Mouse (Mus musculus) megakaryocyte progenitor cell, adult 5-6 weeks (primary cell): ENCODE results near the gene Atp6v1c2. TPM values are rescaled to one million over a fixed set of nuclear protein-coding genes. Genes with fewer than 3 reads are reported as not detected.

Experiments used
- ATAC-seq: replicated peaks from 2 replicates; pipeline ENCODE4 v1.8.0; 2016; ENCODE audit warnings: mild to moderate bottlenecking, moderate TSS enrichment, inconsistent platforms; ENCODE audit not compliant: poor library complexity
- total RNA-seq, 2 experiments: library from RNA; stranded (forward) in 1 of 2; stranded (reverse) in 1 of 2; fragments of 157-497, 149-512 nt in 1 of 2; fragments of 200-1000 nt in 1 of 2; gene quantifications; 2 replicates each; pipeline versions ENCODE4 v1.2.3 to v1.2.4; 2015 to 2017

Atp6v1c2 gene
- total RNA-seq, 2 experiments from 2014 or later: not detected

- ATAC-seq: no peak
Observed at GRCm38 (mm10) chr12:17263881-17264280, 65.3 kb downstream of the Atp6v1c2 start.

- no peak for ATAC-seq
Observed at GRCm38 (mm10) chr12:17261005-17261404, 68.2 kb downstream of the Atp6v1c2 start.

GRCm38 (mm10) chr12:17258431-17258830 lies 70.7 kb downstream of the Atp6v1c2 start:
- no peak for ATAC-seq

GRCm38 (mm10) chr12:17256905-17257304 lies 72.3 kb downstream of the Atp6v1c2 start:
- ATAC-seq: peak; percentile 84

DNA sequence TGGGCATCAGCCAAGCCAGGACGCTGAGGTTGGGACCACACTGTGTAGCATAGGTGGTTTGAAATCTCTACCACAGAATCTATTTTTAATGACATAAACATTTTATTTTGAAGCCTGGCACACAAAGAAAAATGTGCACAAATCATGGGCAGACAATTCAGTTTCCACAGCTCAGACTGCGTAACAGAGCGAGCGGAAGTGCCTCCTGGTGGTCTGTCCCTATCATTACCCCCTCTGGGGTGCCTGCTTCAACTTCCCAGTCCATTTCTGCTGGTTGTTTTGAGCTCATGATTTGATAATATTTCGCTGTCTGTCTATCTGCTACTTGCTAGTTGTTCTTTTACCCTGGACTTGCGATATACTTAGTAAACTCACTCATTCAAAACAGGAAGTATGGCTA lies 73.6 kb downstream of the Atp6v1c2 start:
- ATAC-seq: peak; percentile 43; the same call in 1 of the 2 replicates

GRCm38 (mm10) chr12:17253069-17253468 lies 76.1 kb downstream of the Atp6v1c2 start:
- ATAC-seq: peak; percentile 87

DNA sequence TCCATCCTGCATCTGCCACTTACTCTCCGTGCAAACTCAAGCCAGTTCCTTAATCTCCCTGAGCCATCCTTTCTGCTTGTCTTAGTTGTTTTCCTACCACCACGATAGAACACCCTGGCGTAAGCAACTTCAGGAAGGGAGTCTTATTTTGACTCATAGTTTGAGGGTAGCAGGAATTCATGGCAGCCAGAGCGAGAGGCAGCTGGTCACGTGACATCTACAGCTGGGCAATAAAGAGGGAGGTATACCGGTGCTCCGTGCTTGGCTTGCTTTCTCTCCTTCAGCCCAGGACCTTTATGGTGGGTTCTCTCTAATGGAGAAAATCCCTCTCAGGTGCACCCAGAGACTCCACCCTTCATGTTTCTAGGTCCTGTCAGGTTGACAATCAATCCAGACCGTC lies 78.2 kb downstream of the Atp6v1c2 start:
- no peak for ATAC-seq

GRCm38 (mm10) chr12:17242041-17242440 lies 87.1 kb downstream of the Atp6v1c2 start:
- no peak for ATAC-seq

DNA sequence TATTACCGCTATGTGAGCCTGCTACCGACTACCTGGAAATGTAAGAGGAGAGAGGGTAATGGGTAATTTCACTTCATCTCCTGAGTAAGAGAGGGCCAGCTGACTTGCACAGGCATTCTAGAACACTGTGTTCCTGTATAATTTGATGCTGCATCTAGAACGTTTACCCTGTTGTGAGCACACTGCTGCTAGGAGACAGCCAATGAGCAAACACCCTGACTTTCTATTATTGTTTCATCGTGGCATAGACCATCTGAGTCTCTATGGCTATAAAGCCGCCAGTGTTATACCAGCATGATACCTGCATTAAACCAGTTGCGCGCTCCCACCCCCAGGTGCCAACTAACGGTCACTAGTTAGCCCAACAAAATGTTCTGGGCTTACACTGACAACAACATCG lies 87.5 kb downstream of the Atp6v1c2 start:
- no peak for ATAC-seq

- no peak for ATAC-seq
Observed at GRCm38 (mm10) chr12:17241016-17241415, 88.1 kb downstream of the Atp6v1c2 start.

GRCm38 (mm10) chr12:17239428-17239688 lies 89.8 kb downstream of the Atp6v1c2 start:
- no peak for ATAC-seq

GRCm38 (mm10) chr12:17238588-17239427 lies 90.4 kb downstream of the Atp6v1c2 start:
- no peak for ATAC-seq

DNA sequence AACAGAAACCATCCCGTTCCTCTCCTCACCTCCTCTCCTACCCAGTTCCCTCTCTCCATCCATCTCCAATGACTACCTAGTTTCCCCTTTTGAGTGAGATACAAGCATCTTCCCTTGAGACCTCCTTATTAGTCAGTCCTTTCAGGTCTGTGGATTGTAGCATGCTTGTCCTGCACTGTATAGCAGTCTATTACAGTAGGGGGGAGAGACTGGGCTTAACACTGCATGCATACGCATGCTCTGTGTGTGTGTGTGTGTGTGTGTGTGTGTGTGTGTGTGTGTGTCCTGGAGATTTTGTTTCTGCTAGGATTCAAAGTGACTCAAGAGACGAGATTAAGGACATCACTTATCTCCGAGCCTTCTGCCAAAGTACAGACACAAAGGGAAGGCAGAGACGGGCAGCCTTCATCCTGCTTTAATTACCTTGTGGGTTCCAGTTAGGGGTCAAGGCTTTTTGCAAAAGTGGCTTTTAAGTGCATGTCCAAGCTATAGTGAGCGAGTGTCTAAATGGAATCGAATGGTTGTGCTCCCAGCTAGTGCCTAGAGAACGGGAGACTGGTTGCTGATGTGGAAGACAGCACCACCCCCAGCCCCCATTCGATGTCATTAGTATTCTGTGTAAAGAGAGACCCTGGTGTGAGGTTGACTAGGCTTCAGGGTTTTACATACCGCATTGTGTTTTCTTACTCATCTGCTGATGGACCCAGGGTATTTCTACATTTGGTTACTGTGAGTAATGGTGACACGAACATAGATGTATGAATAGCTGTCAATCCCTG lies 93.4 kb downstream of the Atp6v1c2 start:
- ATAC-seq: no peak

Other genes starting within 250 kb of the Atp6v1c2 start
- gene Kcnf1, start 152.5 kb downstream of the Atp6v1c2 start, total RNA-seq (2015): not detected in 2 replicates
- not detected in 2 replicates for gene Kcnf1, start 152.5 kb downstream of the Atp6v1c2 start, total RNA-seq (2017)
- 343 TPM in 2 replicates for gene Pdia6, start 62.8 kb downstream of the Atp6v1c2 start, total RNA-seq (2015)
- 606 and 634 TPM in 2 replicates for gene Pdia6, start 62.8 kb downstream of the Atp6v1c2 start, total RNA-seq (2017)
- gene Nol10, start 19.1 kb upstream of the Atp6v1c2 start, total RNA-seq (2015): 21.6 and 22.1 TPM in 2 replicates
- gene Nol10, start 19.1 kb upstream of the Atp6v1c2 start, total RNA-seq (2017): 14.1 and 18.7 TPM in 2 replicates
- 241 TPM in 2 replicates for gene Odc1, start 215.4 kb upstream of the Atp6v1c2 start, total RNA-seq (2015)
- gene Odc1, start 215.4 kb upstream of the Atp6v1c2 start, total RNA-seq (2017): 406 and 410 TPM in 2 replicates